Mouse (Mus musculus): ENCODE results near the gene Gm10271.

Gene Gm10271

DNA sequence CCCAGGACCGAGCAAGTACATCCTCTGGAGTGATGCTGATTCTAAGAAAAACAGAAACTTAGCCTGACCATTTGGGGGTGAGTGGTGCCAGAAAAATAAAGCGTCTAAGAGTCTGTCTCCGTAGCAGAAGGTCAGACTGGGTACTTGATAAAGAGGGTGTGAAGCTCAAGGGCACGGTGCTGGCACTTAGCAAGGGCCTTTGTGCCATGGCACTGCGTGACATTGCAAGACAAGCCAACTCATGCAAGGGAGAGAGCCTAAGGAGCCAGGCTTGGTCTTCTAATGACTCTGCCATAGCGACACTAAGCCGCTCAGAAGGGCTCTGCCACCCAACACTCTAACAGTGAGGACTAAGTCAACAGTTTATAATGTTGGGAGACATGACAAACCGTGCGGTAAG is 6.4 kb upstream of the Gm10271 start:
- DNase-seq (ENCODE audit: low spot score in 2 of 2): no peak

DNA sequence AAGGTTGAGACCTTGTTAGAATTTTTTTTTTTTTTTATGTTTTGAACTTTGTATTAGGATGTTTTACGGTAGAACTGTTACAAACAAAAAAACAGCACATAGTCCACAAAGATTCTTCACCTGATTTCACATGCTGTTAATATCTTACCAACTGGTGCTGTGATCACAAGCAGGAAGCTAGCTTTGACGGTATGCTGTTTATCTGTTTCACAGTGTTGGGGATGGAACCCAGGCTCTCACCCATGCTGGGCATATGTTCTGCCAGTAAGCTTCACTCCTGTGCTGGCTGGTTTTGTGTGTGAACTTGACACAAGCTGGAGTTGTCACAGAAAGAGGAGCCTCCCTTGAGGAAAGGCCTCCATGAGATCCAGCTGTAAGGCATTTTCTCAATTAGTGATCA is 5.4 kb upstream of the Gm10271 start:
- DNase-seq (ENCODE audit: low spot score in 2 of 2): no peak

DNA sequence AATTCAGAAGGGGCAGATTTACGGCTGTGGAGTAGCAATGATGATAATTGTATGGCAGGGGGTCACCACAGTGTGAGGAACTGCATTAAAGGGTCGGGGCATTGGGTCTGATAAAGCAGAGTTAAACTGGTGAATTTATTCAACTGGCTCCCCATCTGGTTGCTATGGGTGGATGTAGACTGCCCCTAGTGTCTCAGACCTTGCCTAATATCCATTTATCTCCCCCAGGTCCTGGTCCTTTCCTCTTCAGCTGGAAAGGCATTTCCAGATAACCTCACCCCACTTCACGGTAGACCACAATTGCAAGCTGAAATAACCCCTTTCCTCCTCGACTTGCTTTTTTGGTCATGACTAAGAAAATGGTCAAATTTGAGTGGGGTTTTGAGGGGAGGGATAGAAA is 5.0 kb upstream of the Gm10271 start:
- DNase-seq (ENCODE audit: low spot score in 2 of 2): no peak

DNA sequence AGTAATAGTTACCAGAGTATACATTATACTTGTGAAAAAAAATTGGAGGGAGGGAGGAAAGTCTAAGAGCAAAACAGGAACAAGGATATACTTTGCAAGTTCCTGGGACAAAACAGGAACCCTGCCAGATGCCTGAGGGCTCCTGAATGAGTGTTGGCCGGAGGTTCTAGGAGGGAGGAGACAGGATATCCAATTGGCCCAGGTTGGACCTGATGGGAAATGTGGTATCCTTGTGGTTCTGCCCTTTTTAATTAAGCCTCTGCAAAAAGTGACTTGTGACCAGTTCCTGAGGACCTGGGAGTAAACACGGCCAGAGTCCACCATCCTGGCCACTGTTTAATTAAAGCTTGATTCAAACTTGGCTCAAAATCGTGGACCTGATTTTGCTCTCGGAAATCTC is 3.7 kb downstream of the Gm10271 start:
- DNase-seq (ENCODE audit: low spot score in 2 of 2): no peak

DNA sequence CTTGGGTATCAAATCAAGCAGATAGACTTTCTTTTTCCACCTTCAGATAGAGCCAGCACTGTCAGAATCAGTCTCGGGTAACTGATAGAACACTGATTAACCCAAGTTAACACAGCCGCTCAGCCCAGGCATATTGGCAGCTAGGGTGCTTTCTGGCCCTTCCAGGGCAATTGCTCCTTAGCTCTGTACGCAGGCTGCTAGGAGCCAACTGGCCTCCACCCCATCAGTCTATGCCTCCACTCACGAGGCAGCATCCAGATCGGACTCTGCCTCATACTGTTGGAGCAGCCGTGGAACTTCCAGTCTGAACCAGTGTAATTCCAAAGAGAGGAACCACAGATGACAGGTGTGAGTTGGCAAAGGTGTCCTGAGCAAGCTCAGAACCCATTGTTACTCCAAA is 6.3 kb downstream of the Gm10271 start:
- no peak for DNase-seq (ENCODE audit: low spot score in 2 of 2)

DNA sequence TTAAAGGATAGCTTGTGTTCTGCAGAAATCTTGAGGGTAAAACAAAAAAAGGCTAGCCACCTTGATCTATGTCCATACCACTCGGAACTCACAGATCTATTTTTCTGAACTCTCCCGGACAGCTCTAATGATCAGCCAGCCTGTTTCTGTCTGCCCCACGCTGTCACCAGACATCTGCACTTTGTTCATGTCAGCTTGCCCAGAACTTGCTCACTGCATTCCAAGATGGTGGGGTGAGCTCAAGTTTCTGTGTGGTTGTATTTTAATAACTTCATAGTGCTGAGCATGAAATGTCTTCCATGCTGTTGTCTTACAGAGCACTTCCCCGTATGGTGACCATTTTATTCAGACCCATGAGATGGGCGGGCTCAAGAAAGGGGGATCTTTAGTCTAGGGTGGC is 7.1 kb downstream of the Gm10271 start:
- DNase-seq (ENCODE audit: low spot score in 2 of 2): no peak

DNA sequence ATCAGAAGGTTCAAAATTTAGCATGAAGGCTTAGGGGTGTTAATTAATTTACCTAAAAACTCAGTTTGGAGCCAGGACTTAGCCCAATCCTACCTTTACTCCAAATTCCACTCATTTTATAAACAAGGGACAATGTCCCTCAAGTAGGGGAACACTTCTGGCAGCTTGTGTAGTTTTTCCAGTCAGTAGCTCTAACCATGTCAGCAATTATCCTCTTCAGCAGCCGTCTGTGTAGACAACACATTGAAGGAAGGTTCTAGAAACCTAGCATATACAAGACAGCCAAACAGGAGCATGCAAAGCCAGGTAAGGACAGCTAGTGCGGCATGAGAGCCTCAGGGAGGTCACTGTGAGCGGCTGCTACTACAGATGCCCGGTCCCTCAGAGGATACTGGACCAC is 7.8 kb downstream of the Gm10271 start:
- DNase-seq (ENCODE audit: low spot score in 2 of 2): no peak

DNA sequence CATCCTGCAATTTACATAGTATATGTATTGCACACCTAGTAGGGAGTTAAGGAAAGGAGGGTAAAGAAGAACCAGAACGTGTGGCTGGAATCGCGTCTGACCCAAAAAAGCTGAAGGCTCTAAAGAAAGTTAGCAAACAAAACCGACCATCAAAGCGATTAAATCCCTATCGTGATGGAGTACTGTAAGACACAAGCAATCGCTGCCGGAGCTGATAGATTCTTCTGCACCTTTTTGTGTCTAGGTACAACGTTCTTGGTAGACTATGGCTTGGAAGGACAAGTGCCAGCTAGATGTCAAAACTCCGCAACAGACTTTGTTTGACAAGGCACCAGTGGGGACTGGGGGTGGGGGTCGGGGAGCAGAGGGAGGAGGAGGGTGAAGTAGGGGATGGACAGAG is 8.3 kb downstream of the Gm10271 start:
- DNase-seq (ENCODE audit: low spot score in 2 of 2): no peak

DNA sequence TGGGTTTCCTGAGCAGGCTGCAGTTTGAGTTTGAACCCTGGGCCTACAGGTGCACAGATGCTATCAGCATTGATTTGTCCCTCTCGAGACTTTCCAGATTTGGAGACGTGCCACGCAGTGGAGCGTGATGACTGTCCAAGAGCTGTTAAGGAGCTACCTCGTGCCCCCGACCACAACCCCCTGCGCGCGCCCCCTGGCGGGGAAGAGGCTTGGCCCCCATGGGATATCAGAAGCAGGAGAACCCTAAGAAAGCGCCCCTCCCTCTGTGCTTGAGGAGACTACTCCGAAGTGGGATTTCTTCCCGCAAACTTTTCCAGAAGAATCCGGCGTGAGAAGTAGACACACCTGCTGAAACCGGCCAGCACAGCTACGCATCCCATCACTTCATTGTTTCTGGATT is 9.6 kb downstream of the Gm10271 start:
- DNase-seq (ENCODE audit: low spot score in 2 of 2): no peak

DNA sequence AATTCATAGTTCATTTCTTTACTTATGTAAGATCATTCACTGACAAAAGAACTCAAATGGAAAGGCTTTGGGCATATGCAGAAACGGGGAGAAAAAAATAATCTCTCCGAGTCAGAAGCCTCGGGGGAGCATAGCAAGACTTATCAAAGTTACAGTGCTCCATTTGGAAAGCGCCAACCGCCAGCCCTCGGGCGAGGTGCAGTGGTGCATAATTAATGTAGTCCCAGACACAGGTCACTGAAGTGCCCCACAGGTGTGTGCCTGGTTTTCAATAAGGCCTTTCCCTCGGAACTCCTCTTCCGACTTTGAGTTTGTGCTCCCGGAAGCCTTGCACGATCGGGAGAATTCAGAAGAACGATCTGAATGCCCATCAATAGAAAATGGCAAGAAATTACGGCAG is 10.3 kb downstream of the Gm10271 start:
- no peak for DNase-seq (ENCODE audit: low spot score in 2 of 2)

DNA sequence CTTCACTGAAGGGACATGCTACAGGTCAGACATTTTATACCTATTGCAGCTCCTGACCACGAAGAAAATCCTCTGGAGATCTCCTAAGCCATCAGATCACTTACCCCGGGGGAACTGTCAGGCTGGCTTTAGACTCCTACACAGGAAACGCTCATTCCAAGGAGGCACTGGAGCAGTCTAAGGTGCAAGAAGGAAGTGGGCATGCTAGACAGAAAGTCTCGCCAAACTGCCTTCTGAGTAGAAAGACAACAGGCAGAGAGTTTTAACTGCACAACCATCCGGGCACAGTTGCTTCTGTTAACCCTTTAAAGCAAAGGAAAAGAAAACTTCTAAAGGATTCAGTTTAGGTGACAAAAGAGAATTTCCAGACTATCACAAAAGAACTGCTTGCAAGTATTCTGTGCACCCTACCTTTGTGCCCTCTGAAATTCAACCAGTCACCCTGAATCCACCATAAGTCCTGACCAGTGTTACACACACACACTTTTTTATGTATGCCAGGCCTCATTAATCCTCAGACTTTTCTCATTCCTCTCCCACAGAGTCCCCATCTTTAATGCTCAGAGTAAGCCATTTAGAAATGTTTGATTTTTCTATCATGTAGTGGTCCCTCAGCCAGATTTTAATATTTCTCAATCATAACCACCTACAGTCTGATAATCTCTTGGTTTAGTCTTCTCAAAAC is 14.4 kb downstream of the Gm10271 start:
- DNase-seq (ENCODE audit: low spot score in 2 of 2): no peak

DNA sequence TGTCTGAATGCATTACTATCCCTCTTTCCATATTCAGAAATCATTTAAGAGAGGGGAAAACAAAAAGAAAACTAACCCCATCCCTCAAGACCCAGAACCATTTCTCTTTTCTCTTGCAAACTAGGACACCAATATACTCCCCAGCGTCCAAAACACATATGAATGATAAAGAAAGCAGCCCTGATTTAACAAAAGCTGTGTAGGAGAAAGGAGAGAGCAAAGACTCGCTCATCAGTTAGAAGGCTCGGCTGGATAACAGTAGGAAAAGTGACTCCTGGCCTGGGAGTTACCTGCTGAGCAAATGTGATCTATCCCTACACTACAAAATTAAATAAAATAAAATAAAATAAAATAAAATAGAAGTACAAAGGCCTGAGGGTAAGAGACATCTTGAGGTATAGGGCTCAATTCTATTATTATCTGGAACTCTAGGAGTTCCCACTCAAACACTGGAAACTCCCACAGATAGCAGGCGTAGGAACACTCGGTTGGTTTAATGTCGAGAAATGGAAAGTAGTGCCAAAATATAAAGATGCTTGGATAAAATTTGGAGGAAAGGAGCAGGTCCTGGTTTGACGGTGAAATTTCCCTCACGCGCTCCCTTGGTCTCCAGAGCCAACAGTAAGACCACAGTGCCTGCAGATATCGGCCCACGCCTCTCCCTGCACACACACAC is 15.8 kb downstream of the Gm10271 start:
- no peak for DNase-seq (ENCODE audit: low spot score in 2 of 2)

DNA sequence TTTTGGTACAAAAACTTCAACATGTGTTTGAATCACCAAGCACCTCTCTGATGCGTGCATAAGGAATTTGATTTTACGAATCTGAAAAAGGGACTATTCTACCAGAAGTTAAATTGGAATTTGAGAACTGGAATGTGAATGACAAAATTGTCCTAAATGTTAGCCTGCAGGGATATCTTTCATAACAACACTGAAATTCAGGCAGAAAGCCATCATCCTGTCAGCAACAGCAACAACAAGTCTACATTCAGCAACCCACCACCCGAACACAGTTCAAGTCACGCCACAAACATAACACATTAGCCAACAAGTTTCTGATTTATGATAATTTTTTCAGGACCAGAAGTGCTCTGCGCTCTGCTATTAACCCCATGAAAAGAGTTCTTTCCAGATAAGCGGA is 17.2 kb downstream of the Gm10271 start:
- DNase-seq (ENCODE audit: low spot score in 2 of 2): no peak

DNA sequence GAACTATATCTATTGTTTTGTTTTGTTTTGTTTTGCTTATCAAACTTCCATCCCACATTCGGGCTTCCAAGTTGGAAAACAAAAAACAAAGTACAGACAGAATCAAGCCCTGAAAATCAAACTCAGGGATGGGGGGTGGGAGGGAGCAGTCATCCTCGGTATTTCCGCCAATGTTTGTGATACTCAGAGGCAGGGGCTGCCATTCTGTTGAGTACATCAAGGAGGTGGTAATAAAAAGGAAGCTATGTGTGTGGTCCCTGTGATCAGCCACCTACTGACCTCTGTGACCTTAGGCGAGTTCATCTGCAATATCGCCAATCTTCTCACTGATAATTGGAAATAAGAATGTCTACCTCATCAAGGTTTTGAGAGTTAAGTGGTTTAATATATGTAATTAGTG is 21.5 kb downstream of the Gm10271 start:
- DNase-seq (ENCODE audit: low spot score in 2 of 2): no peak

DNA sequence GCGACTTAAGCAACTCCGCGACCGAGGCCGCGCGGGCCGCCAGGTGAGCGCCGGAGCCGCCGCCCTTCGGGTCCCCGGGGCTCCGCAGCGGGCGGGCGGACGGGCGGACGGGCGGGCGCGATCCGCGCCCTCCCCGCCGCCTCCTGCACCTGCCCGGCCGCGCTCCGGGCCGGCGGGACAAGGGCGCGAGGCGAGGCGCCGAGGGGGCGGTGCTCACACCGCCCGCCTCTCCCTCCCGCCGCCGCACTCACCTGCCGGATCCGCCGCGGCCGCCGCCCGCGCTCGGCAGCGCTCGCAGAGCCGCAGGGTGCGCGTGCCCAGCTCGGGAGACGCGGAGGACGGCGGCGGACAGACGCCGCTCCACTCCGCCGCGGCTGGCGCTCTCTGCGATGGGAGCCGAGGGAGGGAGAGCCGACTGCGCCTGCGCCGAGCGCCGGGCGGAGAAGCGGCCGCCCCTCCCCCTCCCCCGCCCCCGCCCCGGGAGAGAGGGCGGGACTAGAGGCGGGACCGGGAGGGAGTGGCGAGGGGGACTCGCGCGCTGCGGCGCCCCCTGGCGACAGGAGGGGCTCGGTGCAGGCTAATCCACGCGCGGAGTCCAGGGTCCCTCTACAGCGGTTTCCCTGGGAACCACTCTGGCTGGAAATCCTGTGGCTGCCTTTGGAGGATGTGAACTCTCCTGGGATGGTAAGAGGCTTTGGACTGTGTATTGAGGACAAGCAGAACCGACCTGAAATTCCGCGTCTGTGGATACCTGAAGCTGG is 22.2 kb downstream of the Gm10271 start, which contains the start of gene Rab3ip:
Rab3ip (minus strand) TSS at position 761 of the 761 bp plus-strand sequence.
- peak; percentile 82 to 86 for DNase-seq (ENCODE audit: low spot score in 2 of 2)

DNA sequence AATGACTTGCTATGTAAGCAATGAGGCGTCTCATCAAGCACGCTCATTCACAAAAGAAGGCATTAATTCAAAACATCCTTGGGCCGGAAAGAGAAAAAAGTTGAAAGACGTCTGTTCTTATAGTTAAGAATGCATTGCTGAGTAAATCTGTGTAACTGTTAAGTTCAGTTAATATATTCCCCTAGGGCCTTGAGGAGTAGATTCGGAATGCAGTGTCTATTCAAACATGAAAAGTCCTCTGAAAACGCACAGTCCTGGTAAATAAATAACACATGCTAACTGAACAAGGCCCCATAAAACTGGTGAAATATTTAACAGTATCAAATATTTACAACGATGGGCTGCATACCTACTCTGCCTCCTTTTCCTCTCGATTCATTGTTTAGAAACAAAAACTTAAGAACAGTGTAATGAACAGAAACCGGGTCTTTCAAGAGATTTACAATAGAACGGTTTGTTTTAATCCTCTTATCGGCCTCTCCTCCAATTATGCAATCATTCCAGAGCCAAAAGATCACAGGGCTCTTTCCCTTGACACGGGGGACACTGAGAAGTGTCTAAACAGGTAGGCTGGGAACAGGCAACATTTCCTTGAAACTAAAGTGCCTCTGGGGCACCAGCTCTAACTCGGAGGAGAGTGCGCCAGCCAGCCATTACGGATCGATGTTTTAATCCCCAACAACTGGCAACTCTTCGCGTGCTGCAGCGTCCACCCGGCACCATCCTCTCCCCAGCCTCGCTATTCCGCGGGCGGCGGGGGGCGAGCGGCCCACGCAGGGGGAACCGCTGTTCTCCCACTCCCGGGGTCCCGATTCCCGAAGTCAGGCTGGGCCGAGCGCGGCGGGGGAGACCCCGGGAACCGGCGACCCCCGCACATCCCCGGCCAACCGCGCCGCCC is 23.0 kb downstream of the Gm10271 start:
- DNase-seq (ENCODE audit: low spot score in 2 of 2): peak in 1 of 2 experiments; percentile 30

DNA sequence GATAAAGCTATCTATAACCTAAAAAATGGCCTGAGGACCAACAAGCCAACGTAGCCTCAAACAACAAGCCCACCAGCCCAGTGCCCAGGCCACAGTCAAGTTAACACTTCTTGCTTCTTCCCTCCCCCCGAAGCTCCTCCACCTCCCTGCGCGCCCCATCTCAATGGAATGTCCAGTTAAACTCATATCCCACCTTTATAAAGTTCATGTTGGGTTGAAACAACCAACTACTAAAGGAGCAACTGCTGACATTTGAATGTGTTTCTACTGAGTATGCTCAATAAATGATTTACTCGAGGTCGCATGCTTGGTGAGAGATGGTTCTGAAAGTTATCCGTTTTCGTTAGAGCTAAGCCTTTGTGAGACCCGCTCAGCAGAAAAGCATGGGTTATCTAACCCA is 24.0 kb downstream of the Gm10271 start:
- no peak for DNase-seq (ENCODE audit: low spot score in 2 of 2)

DNA sequence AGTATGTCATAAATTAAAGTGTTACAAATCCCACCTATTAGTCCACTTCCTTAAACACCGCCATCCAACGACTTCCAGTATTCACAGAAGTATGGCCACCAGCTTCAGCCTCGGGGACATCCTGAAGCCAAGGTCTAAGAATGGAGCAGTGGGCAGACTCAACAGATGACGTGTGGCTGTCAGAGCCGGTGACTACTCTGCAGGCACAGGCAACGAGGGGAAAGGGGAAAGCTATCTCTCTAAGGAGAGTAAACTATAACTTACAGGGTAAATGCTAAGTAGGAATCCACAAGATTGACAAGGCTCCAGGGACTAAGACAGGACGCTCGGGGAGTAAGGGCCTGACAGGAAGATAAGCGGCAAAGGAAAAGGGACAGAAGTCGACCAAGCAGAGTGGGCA is 27.5 kb downstream of the Gm10271 start:
- no peak for DNase-seq (ENCODE audit: low spot score in 2 of 2)

DNA sequence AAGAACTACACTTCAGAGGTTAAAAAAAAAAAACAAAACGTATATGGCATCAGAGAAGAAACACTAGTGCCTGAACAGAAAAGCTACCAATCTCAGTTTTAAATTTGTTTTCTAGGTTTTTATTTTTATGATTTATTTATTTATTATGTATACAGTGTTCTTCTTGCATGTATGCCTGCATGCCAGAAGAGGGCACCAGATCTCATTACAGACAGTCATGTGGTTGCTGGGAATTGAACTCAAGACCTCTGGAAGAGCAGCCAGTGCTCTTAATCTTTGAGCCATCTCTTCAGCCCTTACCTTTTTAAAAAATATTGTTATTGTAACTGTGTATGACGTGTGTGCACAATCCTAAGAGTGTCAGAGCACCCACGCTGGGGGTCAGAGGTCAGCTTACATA is 28.3 kb downstream of the Gm10271 start:
- no peak for DNase-seq (ENCODE audit: low spot score in 2 of 2)

DNA sequence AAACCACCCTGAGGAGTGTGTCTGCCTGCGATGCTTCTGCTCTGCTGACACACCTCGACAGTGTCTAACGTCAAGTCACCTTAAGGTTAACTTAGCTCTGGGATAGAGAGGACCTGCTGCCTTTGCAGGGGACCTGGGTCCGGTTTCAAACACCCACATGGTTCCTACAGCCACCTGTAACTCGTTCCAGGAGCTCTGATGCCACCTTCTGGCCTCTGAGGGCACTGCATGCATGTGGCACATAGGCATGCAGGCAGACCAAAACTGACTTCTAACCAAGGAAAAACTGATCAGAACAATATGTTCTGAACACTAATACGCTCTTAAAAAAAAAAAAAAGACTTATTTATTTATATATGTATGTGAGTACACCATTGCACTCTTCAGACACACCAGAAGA is 29.4 kb downstream of the Gm10271 start:
- DNase-seq (ENCODE audit: low spot score in 2 of 2): peak in 1 of 2 experiments; percentile 36

DNA sequence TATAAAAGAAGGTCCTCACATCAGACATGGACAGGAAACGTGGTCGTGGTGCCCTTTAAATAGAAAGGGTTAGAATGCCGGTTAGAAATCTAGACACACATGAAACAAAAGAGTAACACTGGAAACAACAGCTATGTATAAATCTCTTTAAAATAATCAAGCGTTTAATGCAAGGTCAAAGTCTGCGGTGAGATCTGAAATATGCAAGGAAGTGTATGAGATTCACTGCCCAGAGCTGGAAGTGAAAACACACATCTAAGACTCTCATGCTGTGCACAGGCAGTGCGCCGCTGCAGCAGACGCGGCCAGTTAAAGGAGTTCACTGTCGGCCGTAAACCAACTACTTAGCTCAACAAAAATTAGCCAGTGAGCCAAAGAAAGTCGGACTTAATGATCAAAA is 37.4 kb downstream of the Gm10271 start:
- DNase-seq (ENCODE audit: low spot score in 2 of 2): no peak

DNA sequence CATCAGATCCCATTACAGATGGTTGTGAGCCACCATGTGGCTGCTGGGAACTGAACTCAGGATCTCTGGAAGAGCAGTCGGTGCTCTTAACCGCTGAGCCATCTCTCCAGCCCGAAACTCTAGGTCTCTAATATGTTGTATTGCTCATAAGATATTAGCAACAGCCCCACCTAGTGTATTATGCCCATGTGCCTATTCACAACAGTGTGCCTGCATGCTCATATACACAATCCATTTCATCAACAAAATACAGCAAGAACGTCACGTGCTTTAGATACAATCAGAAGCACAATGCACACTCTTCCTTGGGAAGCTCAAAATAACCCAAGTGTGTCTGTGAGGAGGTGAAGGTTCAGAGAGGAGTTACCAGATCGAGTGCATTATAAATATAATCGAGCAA is 38.6 kb downstream of the Gm10271 start:
- DNase-seq (ENCODE audit: low spot score in 2 of 2): no peak
